Comparison of ENCODE assay signal across 16 mouse cellular contexts in genomic region chr5:32508766-32509165, GRCm38 (mm10).
"Had no signal": no experiment of that assay in that cellular context is flagged by ENCODE, and none has a peak within 500 bp of the region (broad histone marks: within the 10 kb centered on the region; RNA-seq: fewer than 3 reads in every experiment).

No protein-coding gene starts in this region.

- H3K4me1 ChIP-seq: limb, embryonic 10.5 days; limb, embryonic 13.5 days; liver, embryonic 12.5 days; liver, embryonic 15.5 days; lung, embryonic 15.5 days had no signal

- H3K4me2 ChIP-seq: limb, embryonic 13.5 days; liver, embryonic 12.5 days; liver, embryonic 15.5 days; lung, embryonic 15.5 days; midbrain, embryonic 11.5 days had no signal

- ATAC-seq: inflammation-experienced regulatory T-cells, adult 6 months; intestine, embryonic 16.5 days; liver, embryonic 12.5 days had no signal

- H3K4me3 ChIP-seq: layer of hippocampus, adult 2 months; limb, embryonic 10.5 days; limb, embryonic 13.5 days; liver, embryonic 12.5 days; liver, embryonic 15.5 days; lung, embryonic 15.5 days had no signal

- H3K27ac ChIP-seq: layer of hippocampus, adult 2 months; limb, embryonic 10.5 days; limb, embryonic 13.5 days; liver, embryonic 12.5 days; liver, embryonic 15.5 days; lung, embryonic 15.5 days had no signal

- DNase-seq: kidney, adult 9 months; kidney, postnatal 25 days; layer of hippocampus, adult 9-11 months; liver; midbrain, embryonic 14.5 days; thymus, adult 18-20 months; thymus, postnatal 4 days had no signal

- H3K9me3 ChIP-seq: limb, embryonic 10.5 days; limb, embryonic 13.5 days; liver, embryonic 12.5 days; liver, embryonic 15.5 days; lung, embryonic 15.5 days had no signal

- H3K27me3 ChIP-seq: limb, embryonic 13.5 days; liver, embryonic 12.5 days; liver, embryonic 15.5 days; lung, embryonic 15.5 days had no signal

- H3K9ac ChIP-seq: limb, embryonic 13.5 days; liver, embryonic 12.5 days; liver, embryonic 15.5 days; lung, embryonic 15.5 days had no signal
